ENCODE assay signal across 8 mouse cellular contexts in genomic region chr16:23223871-23224469, GRCm38 (mm10). TPM values are rescaled to one million over a fixed set of nuclear protein-coding genes. Genes with fewer than 3 reads are reported as not detected.
DNase-seq lines count a peak whose midpoint lies in the region; ATAC-seq and TF ChIP-seq lines count a peak whose summit lies in the region.

No protein-coding gene starts in this region.

- 22% methylated on average over 12 of the region's 12 CpGs for WGBS in heart, embryonic 11.5 days (ENCODE audit: insufficient replicate concordance)
- WGBS in limb, embryonic 15.5 days: 31% methylated on average over 12 of the region's 12 CpGs
- WGBS in thymus, adult 2 months: 10% methylated on average over 12 of the region's 12 CpGs

- peaks cover 4% of the 10 kb centered on the region; the same call in 1 of the 2 replicates for H3K27me3 ChIP-seq in heart, embryonic 11.5 days (ENCODE audit: control insufficient read depth, insufficient read depth, low read length)
- no peaks in the 10 kb centered on the region; the same call in none of the 2 replicates for H3K27me3 ChIP-seq in testis, adult 2 months (ENCODE audit: control insufficient read depth, insufficient read depth, low read length)
- H3K27me3 ChIP-seq in limb, embryonic 15.5 days: no peaks in the 10 kb centered on the region
- H3K27me3 ChIP-seq in thymus, adult 2 months (ENCODE audit: control insufficient read depth, insufficient read depth, low read length): no peaks in the 10 kb centered on the region

- no peak for TF ChIP-seq POLR2A in testis, adult 2 months (IDR thresholded peaks at IDR 0.05; ENCODE audit: control insufficient read depth, low read depth, low read length)
- TF ChIP-seq POLR2A in thymus, adult 2 months (IDR thresholded peaks at IDR 0.05; ENCODE audit: control insufficient read depth, extremely low read depth, insufficient read depth, low read length, poor library complexity): no peak

- H3K4me1 ChIP-seq in heart, embryonic 11.5 days (ENCODE audit: control insufficient read depth, insufficient read depth, low read length): 0 out of 2 replicates have a peak, but pooled peaks cover 3% of the 10 kb centered on the region
- H3K4me1 ChIP-seq in testis, adult 2 months (ENCODE audit: control insufficient read depth, insufficient read depth, low read length): peaks cover 4% of the 10 kb centered on the region; the same call in 1 of the 2 replicates
- H3K4me1 ChIP-seq in limb, embryonic 15.5 days: peaks cover 30% of the 10 kb centered on the region
- H3K4me1 ChIP-seq in thymus, adult 2 months (replicated peaks; ENCODE audit: control insufficient read depth, insufficient read depth, low read length): peaks cover 15% of the 10 kb centered on the region

- no peaks in the 10 kb centered on the region for H3K9me3 ChIP-seq in heart, embryonic 11.5 days (replicated peaks; ENCODE audit: control insufficient read depth, low read length)
- no peaks in the 10 kb centered on the region for H3K9me3 ChIP-seq in limb, embryonic 15.5 days

- peak overlapping the region; percentile 77 for H3K4me2 ChIP-seq in heart, embryonic 11.5 days
- peak overlapping the region; percentile 91 for H3K4me2 ChIP-seq in limb, embryonic 15.5 days

- H3K36me3 ChIP-seq in heart, embryonic 11.5 days (ENCODE audit: control insufficient read depth, insufficient read depth, low read length): no peaks in the 10 kb centered on the region
- no peaks in the 10 kb centered on the region for H3K36me3 ChIP-seq in testis, adult 2 months (ENCODE audit: control insufficient read depth, insufficient read depth, low read length)
- no peaks in the 10 kb centered on the region for H3K36me3 ChIP-seq in limb, embryonic 15.5 days
- H3K36me3 ChIP-seq in thymus, adult 2 months (ENCODE audit: control insufficient read depth, insufficient read depth, low read length): no peaks in the 10 kb centered on the region

- H3K27ac ChIP-seq in heart, embryonic 11.5 days (ENCODE audit: low read depth, low read length): 0 out of 2 replicates have a peak overlapping the region, but pooled peaks have one; percentile 18
- H3K27ac ChIP-seq in testis, adult 2 months (ENCODE audit: control insufficient read depth, insufficient read depth, low read depth, low read length): peak overlapping the region; percentile 50
- peak overlapping the region; percentile 88 for H3K27ac ChIP-seq in limb, embryonic 15.5 days
- H3K27ac ChIP-seq in thymus, adult 2 months (ENCODE audit: control insufficient read depth, insufficient read depth, low read length): peak overlapping the region; percentile 80

- H3K9ac ChIP-seq in heart, embryonic 11.5 days (ENCODE audit: low read depth, low read length): peak overlapping the region; percentile 12; the same call in 1 of the 2 replicates
- no peak overlapping the region for H3K9ac ChIP-seq in limb, embryonic 15.5 days

- peak overlapping the region; percentile 74 for H3K4me3 ChIP-seq in heart, embryonic 11.5 days (ENCODE audit: low read depth, low read length)
- H3K4me3 ChIP-seq in testis, adult 2 months (ENCODE audit: control insufficient read depth, low read depth, low read length): no peak overlapping the region
- peak overlapping the region; percentile 73 for H3K4me3 ChIP-seq in limb, embryonic 15.5 days
- H3K4me3 ChIP-seq in thymus, adult 2 months (ENCODE audit: control insufficient read depth, insufficient read depth, low read length): peak overlapping the region; percentile 27

- no peak for TF ChIP-seq CTCF in testis, adult 2 months (IDR thresholded peaks at IDR 0.05; ENCODE audit: control insufficient read depth, insufficient read depth, insufficient replicate concordance, low read depth, low read length)
- no peak for TF ChIP-seq CTCF in thymus, adult 2 months (IDR thresholded peaks at IDR 0.05; ENCODE audit: borderline replicate concordance, control insufficient read depth, extremely low read depth, insufficient read depth, low read length, poor library complexity)

- DNase-seq in heart, adult 11 months: no peak
- no peak for DNase-seq in testis, postnatal 10 days (ENCODE audit: low spot score)
- DNase-seq in thymus, adult 2 months: peak; percentile 42
- no peak for DNase-seq in gastrocnemius, postnatal 14 days
- DNase-seq in urinary bladder, adult 18-20 months (ENCODE audit: low spot score in 2 of 2): no peak

- ATAC-seq in heart, embryonic 11.5 days (replicated peaks; ENCODE audit: insufficient number of reproducible peaks, low FRiP score, low TSS enrichment): no peak
- no peak for ATAC-seq in limb, embryonic 15.5 days (ENCODE audit: insufficient number of reproducible peaks, low FRiP score, low TSS enrichment, low read depth)

- intact Hi-C loops in gastrocnemius, postnatal 14 days (cut with DNase I; ENCODE audit: low total_unique reads): no loop called here

RNA-seq across cellular contexts. Expression of gene St6gal1, which starts 0.6 kb away (rescaled TPM):
- 16.3 and 18.5 TPM in 2 replicates for polyA plus RNA-seq in heart, embryonic 11.5 days (2014; fragmentation: Nextera tagmentation; extraction: Ambion mirVana)
- polyA plus RNA-seq in testis, adult 2 months (2012; rRNA removed): 3.6 and 4.2 TPM in 2 replicates
- 13.6 and 13.7 TPM in 2 replicates for polyA plus RNA-seq in limb, embryonic 15.5 days (2015; fragmentation: Nextera tagmentation; extraction: Ambion mirVana)
- polyA plus RNA-seq in thymus, adult 2 months (2012; rRNA removed): 30.7 and 33.2 TPM in 2 replicates
- 1 to 10 TPM; 6.4 to 8.9 TPM for total RNA-seq in gastrocnemius, postnatal 14 days (2021)

Comparison
In these comparisons a context has a peak if more than half of its experiments do, and no peak if none do; other contexts are left out.
1. H3K27ac ChIP-seq: peak in every context shown above with its lines; median percentile 88 in limb, embryonic 15.5 days; 80 in thymus, adult 2 months; 50 in testis, adult 2 months; 18 in heart, embryonic 11.5 days.